Comparison of ENCODE assay signal across 21 mouse cellular contexts in the genomic region with DNA sequence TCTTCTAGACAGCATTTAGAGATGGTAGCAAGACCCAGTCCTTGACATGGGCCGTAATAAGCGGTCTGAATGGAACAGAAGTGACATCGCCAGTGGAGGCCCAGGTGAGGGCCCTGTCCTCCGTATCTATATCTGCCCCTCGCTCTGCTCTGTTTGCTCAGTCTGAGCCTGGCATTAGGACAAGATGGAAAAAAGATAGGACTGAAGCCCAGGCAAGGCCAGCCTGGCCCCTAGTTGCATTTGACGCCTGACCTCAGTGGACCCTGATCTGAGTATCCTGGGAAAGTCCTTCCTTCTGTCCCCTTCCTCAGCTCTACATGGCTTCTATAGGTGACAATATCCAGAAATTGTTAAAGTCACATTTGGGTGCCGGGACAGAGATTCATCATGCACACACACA.
A peak's percentile ranks its signal among the peaks of the same experiment; 100 is the strongest.
DNase-seq lines count a peak whose midpoint lies in the region; ATAC-seq and TF ChIP-seq lines count a peak whose summit lies in the region.
"Had no signal": no experiment of that assay in that cellular context is flagged by ENCODE, and none has a peak within 500 bp of the region (broad histone marks: within the 10 kb centered on the region; RNA-seq: fewer than 3 reads in every experiment).

No protein-coding gene starts in this region.

- H3K4me3 ChIP-seq in liver, adult 2 months (ENCODE audit: insufficient read depth, low read depth, low read length): no peak overlapping the region
- H3K4me3 ChIP-seq in liver, embryonic 11.5 days (ENCODE audit: low read depth, low read length): no peak overlapping the region
- H3K4me3 ChIP-seq in forebrain, embryonic 12.5 days (replicated peaks): no peak overlapping the region
- H3K4me3 ChIP-seq in forebrain, embryonic 16.5 days (replicated peaks; ENCODE audit: low read length): no peak overlapping the region
- no peak overlapping the region for H3K4me3 ChIP-seq in midbrain, embryonic 16.5 days (ENCODE audit: low read depth, low read length)
- H3K4me3 ChIP-seq: heart, embryonic 15.5 days; limb, embryonic 15.5 days; myocyte; stomach, embryonic 15.5 days had no signal

- no peaks in the 10 kb centered on the region for H3K9me3 ChIP-seq in liver, embryonic 11.5 days (ENCODE audit: control insufficient read depth, low read length)
- H3K9me3 ChIP-seq in forebrain, embryonic 12.5 days: no peaks in the 10 kb centered on the region
- no peaks in the 10 kb centered on the region for H3K9me3 ChIP-seq in forebrain, embryonic 16.5 days (ENCODE audit: control insufficient read depth, low read length)
- H3K9me3 ChIP-seq in midbrain, embryonic 16.5 days (replicated peaks; ENCODE audit: control insufficient read depth, low read length, poor library complexity, severe bottlenecking): no peaks in the 10 kb centered on the region
- H3K9me3 ChIP-seq: heart, embryonic 15.5 days; limb, embryonic 15.5 days; megakaryocyte, embryonic 14.5 days; stomach, embryonic 15.5 days had no signal

- DNase-seq in liver, adult 2 months (ENCODE audit: extremely low read depth, low read depth, low spot score): peak; percentile 71
- no peak for DNase-seq in liver, embryonic 11.5 days (ENCODE audit: low spot score)
- DNase-seq in frontal cortex, postnatal 10 days (ENCODE audit: low spot score in 2 of 2): no peak
- DNase-seq in Muller cell, postnatal 12 days (ENCODE audit: inconsistent ontology term): no peak
- DNase-seq: adrenal gland, adult 2 months; cerebellum, adult 2 months; cerebellum, postnatal 36 days; gastrocnemius, postnatal 10 days; heart, adult 11 months; kidney, adult 18-20 months; kidney, postnatal 10 days; liver, postnatal 0 days; retina, postnatal 1 day had no signal

- 35% methylated on average over 7 of the region's 7 CpGs for WGBS in liver, adult 2 months
- WGBS in liver, embryonic 11.5 days: 83% methylated on average over 7 of the region's 7 CpGs
- WGBS in forebrain, embryonic 12.5 days: 91% methylated on average over 7 of the region's 7 CpGs
- WGBS in forebrain, embryonic 16.5 days: 83% methylated on average over 7 of the region's 7 CpGs
- 94% methylated on average over 7 of the region's 7 CpGs for WGBS in midbrain, embryonic 16.5 days

- H3K27me3 ChIP-seq in liver, adult 2 months (ENCODE audit: control insufficient read depth, insufficient read depth, low read length): no peaks in the 10 kb centered on the region
- H3K27me3 ChIP-seq in liver, embryonic 11.5 days (replicated peaks; ENCODE audit: control insufficient read depth, insufficient read depth, low read length): no peaks in the 10 kb centered on the region
- peaks cover 2% of the 10 kb centered on the region; the same call in 1 of the 2 replicates for H3K27me3 ChIP-seq in forebrain, embryonic 12.5 days
- no peaks in the 10 kb centered on the region for H3K27me3 ChIP-seq in forebrain, embryonic 16.5 days (replicated peaks; ENCODE audit: control insufficient read depth, insufficient read depth, low read length)
- no peaks in the 10 kb centered on the region for H3K27me3 ChIP-seq in midbrain, embryonic 16.5 days (ENCODE audit: control insufficient read depth, insufficient read depth, low read depth, low read length)
- H3K27me3 ChIP-seq: heart, embryonic 15.5 days; limb, embryonic 15.5 days; megakaryocyte, embryonic 14.5 days; stomach, embryonic 15.5 days had no signal

- H3K79me2 ChIP-seq in liver, adult 2 months (ENCODE audit: control insufficient read depth, insufficient read depth, low read length): peaks cover 77% of the 10 kb centered on the region

- H3K27ac ChIP-seq in liver, adult 2 months (replicated peaks; ENCODE audit: insufficient read depth, low read depth, low read length): peak overlapping the region; percentile 16; the same call in 1 of the 2 replicates
- H3K27ac ChIP-seq in liver, embryonic 11.5 days (ENCODE audit: low read depth, low read length): no peak overlapping the region; the same call in 1 of the 2 replicates
- H3K27ac ChIP-seq in forebrain, embryonic 12.5 days: peak overlapping the region; percentile 88
- H3K27ac ChIP-seq in forebrain, embryonic 16.5 days (ENCODE audit: low read length): peak overlapping the region; percentile 78; the same call in 1 of the 2 replicates
- H3K27ac ChIP-seq in midbrain, embryonic 16.5 days (ENCODE audit: low read length): 0 out of 2 replicates have a peak overlapping the region, but pooled peaks have one; percentile 62
- H3K27ac ChIP-seq: heart, embryonic 15.5 days; limb, embryonic 15.5 days; stomach, embryonic 15.5 days had no signal

- no peak overlapping the region for H3K4me2 ChIP-seq in liver, embryonic 11.5 days
- H3K4me2 ChIP-seq in forebrain, embryonic 12.5 days: no peak overlapping the region
- no peak overlapping the region for H3K4me2 ChIP-seq in forebrain, embryonic 16.5 days (ENCODE audit: low read length)
- no peak overlapping the region for H3K4me2 ChIP-seq in midbrain, embryonic 16.5 days (ENCODE audit: low read length)
- H3K4me2 ChIP-seq: heart, embryonic 15.5 days; limb, embryonic 15.5 days; stomach, embryonic 15.5 days had no signal

- peaks cover 67% of the 10 kb centered on the region for H3K4me1 ChIP-seq in liver, adult 2 months (ENCODE audit: control insufficient read depth, insufficient read depth, low read length)
- H3K4me1 ChIP-seq in liver, embryonic 11.5 days (replicated peaks; ENCODE audit: control insufficient read depth, insufficient read depth, low read length): peaks cover 76% of the 10 kb centered on the region
- peaks cover 93% of the 10 kb centered on the region for H3K4me1 ChIP-seq in forebrain, embryonic 12.5 days
- peaks cover 80% of the 10 kb centered on the region for H3K4me1 ChIP-seq in forebrain, embryonic 16.5 days (replicated peaks; ENCODE audit: control insufficient read depth, insufficient read depth, low read length)
- peaks cover 42% of the 10 kb centered on the region for H3K4me1 ChIP-seq in midbrain, embryonic 16.5 days (ENCODE audit: control insufficient read depth, insufficient read depth, low read length)

- H3K9ac ChIP-seq in liver, adult 2 months (ENCODE audit: low read depth, low read length): no peak overlapping the region
- H3K9ac ChIP-seq in liver, embryonic 11.5 days (ENCODE audit: low read depth, low read length): no peak overlapping the region
- no peak overlapping the region; the same call in 1 of the 2 replicates for H3K9ac ChIP-seq in forebrain, embryonic 12.5 days
- no peak overlapping the region for H3K9ac ChIP-seq in forebrain, embryonic 16.5 days (replicated peaks; ENCODE audit: low read depth, low read length)
- no peak overlapping the region for H3K9ac ChIP-seq in midbrain, embryonic 16.5 days (ENCODE audit: low read depth, low read length)
- H3K9ac ChIP-seq: heart, embryonic 15.5 days; limb, embryonic 15.5 days; liver, postnatal 0 days; stomach, embryonic 15.5 days had no signal

- no peaks in the 10 kb centered on the region for H3K36me3 ChIP-seq in liver, adult 2 months (ENCODE audit: control insufficient read depth, insufficient read depth, low read length)
- peaks cover 4% of the 10 kb centered on the region; the same call in 1 of the 2 replicates for H3K36me3 ChIP-seq in liver, embryonic 11.5 days (ENCODE audit: control insufficient read depth, insufficient read depth, low read length)
- H3K36me3 ChIP-seq in forebrain, embryonic 12.5 days (replicated peaks): peaks cover 3% of the 10 kb centered on the region; the same call in 1 of the 2 replicates
- H3K36me3 ChIP-seq in forebrain, embryonic 16.5 days (ENCODE audit: control insufficient read depth, insufficient read depth): no peaks in the 10 kb centered on the region
- H3K36me3 ChIP-seq in midbrain, embryonic 16.5 days (ENCODE audit: control insufficient read depth, insufficient read depth, low read length): no peaks in the 10 kb centered on the region
- H3K36me3 ChIP-seq: heart, embryonic 15.5 days; stomach, embryonic 15.5 days had no signal

- ATAC-seq in liver, embryonic 11.5 days (replicated peaks; ENCODE audit: low FRiP score): no peak
- ATAC-seq in forebrain, embryonic 12.5 days (ENCODE audit: low FRiP score): no peak
- ATAC-seq in forebrain, embryonic 16.5 days: no peak
- no peak for ATAC-seq in midbrain, embryonic 16.5 days
- ATAC-seq: liver, postnatal 0 days had no signal

- no peak for TF ChIP-seq POLR2A in liver, adult 2 months (IDR thresholded peaks at IDR 0.05; ENCODE audit: extremely low read depth, insufficient read depth, low read length)

- TF ChIP-seq CTCF in liver, adult 2 months (IDR thresholded peaks at IDR 0.05; ENCODE audit: low read depth, low read length): no peak
